Mouse (Mus musculus) neural tube, embryonic 12.5 days (tissue): ENCODE data around the gene Fndc1. TPM values are rescaled to one million over a fixed set of nuclear protein-coding genes. Genes with fewer than 3 reads are reported as not detected.
A peak's percentile ranks its signal among the peaks of the same experiment; 100 is the strongest.

Source experiments
- ATAC-seq: fragments of 200-750 bp; cut with Nextera tagmentation; 2 replicates; pipeline ENCODE4 v1.8.0; 2017; ENCODE audit warnings: low read depth, mild to moderate bottlenecking, moderate TSS enrichment, moderate library complexity; ENCODE audit not compliant: low FRiP score
- H3K27ac ChIP-seq: fragments of 300-500 bp; sonication (generic); 2 replicates; pipeline ENCODE4 v1.5.1; 2016
- H3K27me3 ChIP-seq: fragments of 300-500 bp; sonication (generic); replicated peaks from 2 replicates; pipeline ENCODE4 v1.6.1; 2016; ENCODE audit warnings: mild to moderate bottlenecking
- H3K36me3 ChIP-seq: fragments of 300-500 bp; sonication (generic); 2 replicates; pipeline ENCODE4 v1.6.1; 2016; ENCODE audit warnings: mild to moderate bottlenecking
- H3K4me1 ChIP-seq: fragments of 300-500 bp; sonication (generic); 2 replicates; pipeline ENCODE4 v1.6.1; 2016
- H3K4me2 ChIP-seq: fragments of 300-500 bp; sonication (generic); replicated peaks from 2 replicates; pipeline ENCODE4 v1.6.1; 2016; ENCODE audit warnings: mild to moderate bottlenecking
- H3K4me3 ChIP-seq: fragments of 300-500 bp; sonication (generic); 2 replicates; pipeline ENCODE4 v1.5.1; 2016
- H3K9ac ChIP-seq: fragments of 300-500 bp; sonication (generic); 2 replicates; pipeline ENCODE4 v1.6.1; 2016; ENCODE audit warnings: mild to moderate bottlenecking
- H3K9me3 ChIP-seq: fragments of 300-500 bp; sonication (generic); 2 replicates; pipeline ENCODE4 v1.6.1; 2016; ENCODE audit warnings: mild to moderate bottlenecking
- WGBS: fragments of 180-500 bp; shearing (Covaris S2); methylation state at CpG from one replicate; pipeline ENCODE4 v1.1.7; 2016; 5-methylcytosine and 5-hydroxymethylcytosine counted together
- polyA plus RNA-seq: library from polyadenylated mRNA; unstranded; fragments of >200 nt; fragmentation: Nextera tagmentation; extraction: Ambion mirVana; gene quantifications from 2 replicates; pipeline ENCODE4 v1.2.1, GENCODE M21; 2016

Fndc1 gene
- polyA plus RNA-seq: 1.8 and 2.1 TPM in 2 replicates

GRCm38 (mm10) chr17:7826819-7827515 lies at the start of gene Fndc1:
Gene Fndc1 (minus strand): TSS chr17:7827302.
- ATAC-seq: peak; percentile 72
- H3K4me2 ChIP-seq: peak within 1 kb of the TSS; percentile 98
- H3K9ac ChIP-seq: peak within 1 kb of the TSS; percentile 57
- 1% methylated on average over 60 of the region's 60 CpGs for WGBS
- H3K36me3 ChIP-seq: no peaks in the 10 kb centered on the region
- H3K4me1 ChIP-seq: peaks cover 9% of the 10 kb centered on the region
- H3K27me3 ChIP-seq: peaks cover 10% of the 10 kb centered on the region
- H3K4me3 ChIP-seq: peak within 1 kb of the TSS; percentile 49
- no peaks in the 10 kb centered on the region for H3K9me3 ChIP-seq
- no peak within 1 kb of the TSS for H3K27ac ChIP-seq

GRCm38 (mm10) chr17:7876541-7876940 lies 49.4 kb upstream of the Fndc1 start:
- ATAC-seq: no peak
- 86% methylated on average over 13 of the region's 13 CpGs for WGBS
- no peak overlapping the region for H3K4me3 ChIP-seq

GRCm38 (mm10) chr17:7875941-7876461 lies 48.9 kb upstream of the Fndc1 start:
- 27% methylated on average over 12 of the region's 12 CpGs for WGBS
- Histone ChIP-seq H3K9me3 (no peaks in the 10 kb centered on the region), H3K4me2 (peak overlapping the region; percentile 13; the same call in 1 of the 2 replicates), H3K9ac (no peak overlapping the region), H3K4me1 (peaks cover 5% of the 10 kb centered on the region; the same call in 1 of the 2 replicates), H3K36me3 (no peaks in the 10 kb centered on the region), H3K27me3 (no peaks in the 10 kb centered on the region), H3K27ac (no peak overlapping the region), H3K4me3 (no peak overlapping the region)
- no peak for ATAC-seq

More at GRCm38 (mm10) chr17:7876541-7876940, 49.4 kb upstream of the Fndc1 start:
- Histone ChIP-seq H3K4me1 (peaks cover 5% of the 10 kb centered on the region; the same call in 1 of the 2 replicates), H3K4me2 (no peak overlapping the region), H3K9me3 (no peaks in the 10 kb centered on the region), H3K27me3 (no peaks in the 10 kb centered on the region), H3K27ac (no peak overlapping the region), H3K36me3 (no peaks in the 10 kb centered on the region), H3K9ac (no peak overlapping the region)

GRCm38 (mm10) chr17:7874776-7875531 lies 47.9 kb upstream of the Fndc1 start:
- ATAC-seq: no peak
- no peak overlapping the region for H3K4me3 ChIP-seq
- H3K9me3 ChIP-seq: no peaks in the 10 kb centered on the region
- no peak overlapping the region for H3K4me2 ChIP-seq
- 84% methylated on average over 21 of the region's 21 CpGs for WGBS
- no peaks in the 10 kb centered on the region for H3K36me3 ChIP-seq
- no peaks in the 10 kb centered on the region for H3K27me3 ChIP-seq
- H3K27ac ChIP-seq: no peak overlapping the region
- peaks cover 5% of the 10 kb centered on the region; the same call in 1 of the 2 replicates for H3K4me1 ChIP-seq
- no peak overlapping the region for H3K9ac ChIP-seq

- WGBS: 71% methylated on average over 7 of the region's 7 CpGs
- Histone ChIP-seq H3K4me1 (peaks cover 5% of the 10 kb centered on the region; the same call in 1 of the 2 replicates), H3K27ac (no peak overlapping the region), H3K4me3 (no peak overlapping the region), H3K36me3 (no peaks in the 10 kb centered on the region), H3K9me3 (no peaks in the 10 kb centered on the region), H3K9ac (no peak overlapping the region), H3K27me3 (no peaks in the 10 kb centered on the region), H3K4me2 (no peak overlapping the region)
- no peak for ATAC-seq
Observed at GRCm38 (mm10) chr17:7873382-7873781, 46.3 kb upstream of the Fndc1 start.

GRCm38 (mm10) chr17:7871800-7872199 lies 44.7 kb upstream of the Fndc1 start:
- H3K36me3 ChIP-seq: no peaks in the 10 kb centered on the region
- no peak overlapping the region for H3K27ac ChIP-seq
- no peak overlapping the region for H3K4me3 ChIP-seq
- no peak overlapping the region for H3K9ac ChIP-seq
- WGBS: 88% methylated on average over 10 of the region's 10 CpGs
- peaks cover 5% of the 10 kb centered on the region; the same call in 1 of the 2 replicates for H3K4me1 ChIP-seq
- no peaks in the 10 kb centered on the region for H3K9me3 ChIP-seq
- no peak for ATAC-seq
- H3K4me2 ChIP-seq: no peak overlapping the region
- no peaks in the 10 kb centered on the region for H3K27me3 ChIP-seq

- peaks cover 3% of the 10 kb centered on the region; the same call in 1 of the 2 replicates for H3K4me1 ChIP-seq
- no peak overlapping the region for H3K27ac ChIP-seq
- H3K4me2 ChIP-seq: no peak overlapping the region
- H3K9me3 ChIP-seq: no peaks in the 10 kb centered on the region
- no peaks in the 10 kb centered on the region for H3K27me3 ChIP-seq
- no peak overlapping the region for H3K4me3 ChIP-seq
- H3K36me3 ChIP-seq: no peaks in the 10 kb centered on the region
- no peak overlapping the region for H3K9ac ChIP-seq
- 88% methylated on average over 6 of the region's 6 CpGs for WGBS
- ATAC-seq: no peak
Observed at GRCm38 (mm10) chr17:7870862-7871605, 43.9 kb upstream of the Fndc1 start.

- no peaks in the 10 kb centered on the region for H3K36me3 ChIP-seq
- H3K4me1 ChIP-seq: no peaks in the 10 kb centered on the region; the same call in 1 of the 2 replicates
- ATAC-seq: no peak
- no peak overlapping the region for H3K4me3 ChIP-seq
- H3K9ac ChIP-seq: no peak overlapping the region
- no peak overlapping the region for H3K27ac ChIP-seq
- H3K27me3 ChIP-seq: no peaks in the 10 kb centered on the region
- H3K4me2 ChIP-seq: no peak overlapping the region
- H3K9me3 ChIP-seq: no peaks in the 10 kb centered on the region
- 82% methylated on average over 7 of the region's 7 CpGs for WGBS
Observed at GRCm38 (mm10) chr17:7869114-7869513, 42.0 kb upstream of the Fndc1 start.

GRCm38 (mm10) chr17:7868631-7869030 lies 41.5 kb upstream of the Fndc1 start:
- Histone ChIP-seq H3K9me3 (no peaks in the 10 kb centered on the region), H3K27me3 (no peaks in the 10 kb centered on the region), H3K4me2 (no peak overlapping the region), H3K9ac (no peak overlapping the region), H3K4me1 (no peaks in the 10 kb centered on the region; the same call in 1 of the 2 replicates), H3K36me3 (no peaks in the 10 kb centered on the region), H3K4me3 (no peak overlapping the region), H3K27ac (no peak overlapping the region)
- whole genome bisulfite sequencing: 12% methylated on average over 4 of the region's 4 CpGs
- no peak for ATAC-seq

GRCm38 (mm10) chr17:7864740-7865139 lies 37.6 kb upstream of the Fndc1 start:
- 20% methylated on average over 7 of the region's 7 CpGs for WGBS
- H3K27ac ChIP-seq: no peak overlapping the region
- no peaks in the 10 kb centered on the region for H3K9me3 ChIP-seq
- no peak for ATAC-seq
- no peak overlapping the region for H3K9ac ChIP-seq
- no peak overlapping the region for H3K4me3 ChIP-seq
- H3K36me3 ChIP-seq: no peaks in the 10 kb centered on the region
- H3K27me3 ChIP-seq: no peaks in the 10 kb centered on the region
- no peaks in the 10 kb centered on the region for H3K4me1 ChIP-seq
- H3K4me2 ChIP-seq: no peak overlapping the region

GRCm38 (mm10) chr17:7863745-7864144 lies 36.6 kb upstream of the Fndc1 start:
- H3K27ac ChIP-seq: no peak overlapping the region
- no peak overlapping the region for H3K9ac ChIP-seq
- 24% methylated on average over 4 of the region's 4 CpGs for WGBS
- H3K4me2 ChIP-seq: no peak overlapping the region
- no peak overlapping the region for H3K4me3 ChIP-seq
- no peak for ATAC-seq
- H3K9me3 ChIP-seq: no peaks in the 10 kb centered on the region
- H3K4me1 ChIP-seq: no peaks in the 10 kb centered on the region
- H3K27me3 ChIP-seq: no peaks in the 10 kb centered on the region
- no peaks in the 10 kb centered on the region for H3K36me3 ChIP-seq
